9 mouse cellular contexts compared by ENCODE assay signal in genomic region chr2:166152734-166153398, GRCm38 (mm10). TPM values are rescaled to one million over a fixed set of nuclear protein-coding genes. Genes with fewer than 3 reads are reported as not detected.
DNase-seq lines count a peak whose midpoint lies in the region; ATAC-seq and TF ChIP-seq lines count a peak whose summit lies in the region.
"Had no signal": no experiment of that assay in that cellular context is flagged by ENCODE, and none has a peak within 500 bp of the region (broad histone marks: within the 10 kb centered on the region; RNA-seq: fewer than 3 reads in every experiment).

No protein-coding gene starts in this region.

- H3K4me3 ChIP-seq in heart, adult 2 months = peak overlapping the region; percentile 62; the same call in 1 of the 2 replicates
- H3K4me3 ChIP-seq in limb, embryonic 14.5 days (replicated peaks; ENCODE audit: low read length) = peak overlapping the region; percentile 84

- TF ChIP-seq EP300 in heart, adult 2 months (IDR thresholded peaks at IDR 0.05; ENCODE audit: insufficient read depth, low read depth, low read length) = no peak

- H3K4me2 ChIP-seq in limb, embryonic 14.5 days (replicated peaks; ENCODE audit: low read depth, low read length, severe bottlenecking) = peak overlapping the region; percentile 87

- H3K79me2 ChIP-seq in heart, adult 2 months (replicated peaks; ENCODE audit: control insufficient read depth, insufficient read depth, low read length) = no peaks in the 10 kb centered on the region

- H3K36me3 ChIP-seq in heart, adult 2 months (ENCODE audit: control insufficient read depth, insufficient read depth, low read length) = no peaks in the 10 kb centered on the region
- no peaks in the 10 kb centered on the region for H3K36me3 ChIP-seq in limb, embryonic 14.5 days (ENCODE audit: control insufficient read depth, insufficient read depth, low read length)
- H3K36me3 ChIP-seq: liver, embryonic 12.5 days had no signal

- WGBS in heart, adult 2 months = 60% methylated on average over 11 of the region's 11 CpGs
- WGBS in limb, embryonic 14.5 days = 26% methylated on average over 11 of the region's 11 CpGs

- no peak for ATAC-seq in limb, embryonic 14.5 days (ENCODE audit: low FRiP score, low read depth)
- ATAC-seq: liver, embryonic 12.5 days had no signal

- no peak for TF ChIP-seq CTCF in heart, adult 2 months (IDR thresholded peaks at IDR 0.05)

- no peaks in the 10 kb centered on the region for H3K27me3 ChIP-seq in heart, adult 2 months (ENCODE audit: control insufficient read depth, insufficient read depth, low read length)
- no peaks in the 10 kb centered on the region for H3K27me3 ChIP-seq in limb, embryonic 14.5 days (ENCODE audit: control insufficient read depth, insufficient read depth, low read length)

- peaks cover 7% of the 10 kb centered on the region for H3K4me1 ChIP-seq in heart, adult 2 months (ENCODE audit: control insufficient read depth, insufficient read depth, low read length)
- H3K4me1 ChIP-seq in limb, embryonic 14.5 days (ENCODE audit: control insufficient read depth, insufficient read depth, low read length) = peaks cover 80% of the 10 kb centered on the region

- intact Hi-C loops in heart, adult 2 months (cut with DNase I) = no loop called here
- intact Hi-C loops in heart, postnatal 36 days (cut with DNase I) = no loop called here

- DNase-seq in heart, adult 2 months = no peak
- no peak for DNase-seq in heart, postnatal 36 days
- DNase-seq in urinary bladder, postnatal 14 days (ENCODE audit: low spot score) = peak; percentile 23
- DNase-seq in urinary bladder, postnatal 4 days (ENCODE audit: low spot score in 2 of 2) = no peak
- no peak for DNase-seq in limb, embryonic 14.5 days (ENCODE audit: low spot score)
- no peak for DNase-seq in testis, postnatal 10 days (ENCODE audit: low spot score)
- DNase-seq in T-cell, adult 2 months (ENCODE audit: low spot score) = no peak
- no peak for DNase-seq in gastrocnemius, postnatal 25 days

- TF ChIP-seq POLR2A in heart, adult 2 months (IDR thresholded peaks at IDR 0.05; ENCODE audit: insufficient read depth, low read depth, low read length) = no peak
- no peak for TF ChIP-seq POLR2A in limb, embryonic 14.5 days (IDR thresholded peaks at IDR 0.05; ENCODE audit: borderline replicate concordance, extremely low read depth, insufficient read depth, insufficient read length)

- no peak overlapping the region for H3K9ac ChIP-seq in heart, adult 2 months (ENCODE audit: low read depth, low read length)
- H3K9ac ChIP-seq in limb, embryonic 14.5 days (ENCODE audit: low read depth, low read length, severe bottlenecking) = peak overlapping the region; percentile 95
- H3K9ac ChIP-seq: liver, embryonic 12.5 days had no signal

- H3K9me3 ChIP-seq in limb, embryonic 14.5 days (ENCODE audit: control insufficient read depth, low read length) = no peaks in the 10 kb centered on the region
- H3K9me3 ChIP-seq: liver, embryonic 12.5 days had no signal

- peak overlapping the region; percentile 5 for H3K27ac ChIP-seq in heart, adult 2 months
- 0 out of 2 replicates have a peak overlapping the region, but pooled peaks have one; percentile 73 for H3K27ac ChIP-seq in limb, embryonic 14.5 days (replicated peaks; ENCODE audit: low read depth, low read length)
- H3K27ac ChIP-seq: liver, embryonic 12.5 days had no signal

RNA-seq across cellular contexts. Expression of gene Sulf2, which starts 2.6 kb away (rescaled TPM):
- total RNA-seq in heart, adult 2 months (2021) = 10 to 100 TPM; 38.5 to 43.9 TPM
- 51.0 and 75.1 TPM in 2 replicates for polyA plus RNA-seq in heart, adult 2 months (2012; rRNA removed)
- 10 to 100 TPM; 37.9 to 42.1 TPM for total RNA-seq in heart, postnatal 36 days (2021)
- polyA plus RNA-seq in limb, embryonic 14.5 days (2012; rRNA removed) = 294 and 361 TPM in 2 replicates
- 200 and 235 TPM in 2 replicates for polyA plus RNA-seq in limb, embryonic 14.5 days (2014; fragmentation: Nextera tagmentation; extraction: Ambion mirVana)
- 10 to 100 TPM; 11.1 to 19.3 TPM for total RNA-seq in gastrocnemius, postnatal 25 days (2021)
